Mouse (Mus musculus): Measurements from ENCODE around the gene Pop7. TPM values are rescaled to one million over a fixed set of nuclear protein-coding genes. Genes with fewer than 3 reads are reported as not detected.

The Pop7 gene
- polyA plus RNA-seq, 1 experiment from 2014 or later, result 54.0 TPM

GRCm38 (mm10) chr5:137512847-137513794 is 10.8 kb upstream of the Pop7 start:
- WGBS, result 75% methylated on average over 11 of the region's 11 CpGs
- H3K9ac ChIP-seq, result peak overlapping the region; percentile 27
- peak; percentile 50; the same call in 1 of the 2 replicates for ATAC-seq (ENCODE audit: insufficient number of reproducible peaks, insufficient read depth, low FRiP score, low TSS enrichment)

GRCm38 (mm10) chr5:137511706-137512105 is 9.4 kb upstream of the Pop7 start:
- Histone ChIP-seq H3K4me2 (replicated peaks) (peak overlapping the region; percentile 95), H3K27me3 (no peaks in the 10 kb centered on the region), H3K4me3 (peak overlapping the region; percentile 98), H3K9ac (peak overlapping the region; percentile 100), H3K9me3 (no peaks in the 10 kb centered on the region), H3K4me1 (peaks cover 43% of the 10 kb centered on the region), H3K27ac (no peak overlapping the region), H3K36me3 (0 out of 2 replicates have a peak, but pooled peaks cover 7% of the 10 kb centered on the region)
- ATAC-seq (ENCODE audit: insufficient number of reproducible peaks, insufficient read depth, low FRiP score, low TSS enrichment), result no peak
- 73% methylated on average over 3 of the region's 3 CpGs for WGBS

More at GRCm38 (mm10) chr5:137512847-137513794, 10.8 kb upstream of the Pop7 start:
- H3K9me3 ChIP-seq, result no peaks in the 10 kb centered on the region
- peak overlapping the region; percentile 5; the same call in 1 of the 2 replicates for H3K4me3 ChIP-seq
- peak overlapping the region; percentile 37; the same call in 1 of the 2 replicates for H3K27ac ChIP-seq
- peak overlapping the region; percentile 95; the same call in 1 of the 2 replicates for H3K4me2 ChIP-seq (replicated peaks)
- no peaks in the 10 kb centered on the region for H3K27me3 ChIP-seq
- H3K36me3 ChIP-seq, result 0 out of 2 replicates have a peak, but pooled peaks cover 17% of the 10 kb centered on the region
- peaks cover 43% of the 10 kb centered on the region for H3K4me1 ChIP-seq

GRCm38 (mm10) chr5:137510573-137511390 is 8.5 kb upstream of the Pop7 start:
- no peaks in the 10 kb centered on the region for H3K27me3 ChIP-seq
- H3K4me1 ChIP-seq, result peaks cover 39% of the 10 kb centered on the region
- H3K4me2 ChIP-seq (replicated peaks), result peak overlapping the region; percentile 95
- ATAC-seq (ENCODE audit: insufficient number of reproducible peaks, insufficient read depth, low FRiP score, low TSS enrichment), result 0 out of 2 replicates have a peak, but pooled peaks have one; percentile 9
- H3K4me3 ChIP-seq, result peak overlapping the region; percentile 98
- 2% methylated on average over 61 of the region's 83 CpGs for WGBS
- 0 out of 2 replicates have a peak, but pooled peaks cover 7% of the 10 kb centered on the region for H3K36me3 ChIP-seq
- H3K27ac ChIP-seq, result peak overlapping the region; percentile 91
- peak overlapping the region; percentile 100 for H3K9ac ChIP-seq
- no peaks in the 10 kb centered on the region for H3K9me3 ChIP-seq

- H3K36me3 ChIP-seq, result 0 out of 2 replicates have a peak, but pooled peaks cover 7% of the 10 kb centered on the region
- H3K9ac ChIP-seq, result peak overlapping the region; percentile 100
- peaks cover 38% of the 10 kb centered on the region for H3K4me1 ChIP-seq
- WGBS, result 1% methylated on average over 23 of the region's 52 CpGs
- peak overlapping the region; percentile 95 for H3K4me2 ChIP-seq (replicated peaks)
- H3K27ac ChIP-seq, result peak overlapping the region; percentile 91
- H3K4me3 ChIP-seq, result peak overlapping the region; percentile 98
- H3K27me3 ChIP-seq, result no peaks in the 10 kb centered on the region
- no peaks in the 10 kb centered on the region for H3K9me3 ChIP-seq
- ATAC-seq (ENCODE audit: insufficient number of reproducible peaks, insufficient read depth, low FRiP score, low TSS enrichment), result no peak; the same call in 1 of the 2 replicates
These were observed 7.7 kb upstream of the Pop7 start for GRCm38 (mm10) chr5:137510014-137510501.

- H3K36me3 ChIP-seq, result peaks cover 11% of the 10 kb centered on the region; the same call in 1 of the 2 replicates
- H3K4me2 ChIP-seq (replicated peaks), result no peak overlapping the region
- WGBS, result 84% methylated on average over 6 of the region's 6 CpGs
- H3K27me3 ChIP-seq, result no peaks in the 10 kb centered on the region
- peaks cover 8% of the 10 kb centered on the region for H3K4me1 ChIP-seq
- ATAC-seq (ENCODE audit: insufficient number of reproducible peaks, insufficient read depth, low FRiP score, low TSS enrichment), result no peak
- H3K27ac ChIP-seq, result no peak overlapping the region
- H3K9me3 ChIP-seq, result no peaks in the 10 kb centered on the region
- no peak overlapping the region for H3K4me3 ChIP-seq
- H3K9ac ChIP-seq, result no peak overlapping the region
These were observed 1.7 kb upstream of the Pop7 start for GRCm38 (mm10) chr5:137504041-137504440.

GRCm38 (mm10) chr5:137502667-137503110 is 371 bp upstream of the Pop7 start:
- no peaks in the 10 kb centered on the region for H3K27me3 ChIP-seq
- H3K27ac ChIP-seq, result peak overlapping the region; percentile 96
- peak overlapping the region; percentile 64 for H3K9ac ChIP-seq
- ATAC-seq (ENCODE audit: insufficient number of reproducible peaks, insufficient read depth, low FRiP score, low TSS enrichment), result peak; percentile 79
- H3K4me2 ChIP-seq (replicated peaks), result peak overlapping the region; percentile 58
- WGBS, result under 1% methylated on average over 30 of the region's 30 CpGs
- H3K4me1 ChIP-seq, result peaks cover 8% of the 10 kb centered on the region
- H3K36me3 ChIP-seq, result peaks cover 11% of the 10 kb centered on the region; the same call in 1 of the 2 replicates
- H3K9me3 ChIP-seq, result no peaks in the 10 kb centered on the region
- peak overlapping the region; percentile 58 for H3K4me3 ChIP-seq

- Histone ChIP-seq H3K4me1 (peaks cover 8% of the 10 kb centered on the region), H3K9me3 (no peaks in the 10 kb centered on the region), H3K4me3 (no peak overlapping the region), H3K27ac (no peak overlapping the region), H3K36me3 (peaks cover 11% of the 10 kb centered on the region; the same call in 1 of the 2 replicates), H3K27me3 (no peaks in the 10 kb centered on the region), H3K4me2 (replicated peaks) (no peak overlapping the region), H3K9ac (no peak overlapping the region)
- WGBS, result 91% methylated on average over 7 of the region's 7 CpGs
- ATAC-seq (ENCODE audit: insufficient number of reproducible peaks, insufficient read depth, low FRiP score, low TSS enrichment), result no peak
These were observed 2.1 kb downstream of the Pop7 start for GRCm38 (mm10) chr5:137500186-137500585.

GRCm38 (mm10) chr5:137493831-137494230 is 8.5 kb downstream of the Pop7 start:
- H3K4me3 ChIP-seq, result no peak overlapping the region
- 68% methylated on average over 13 of the region's 13 CpGs for WGBS
- H3K4me2 ChIP-seq (replicated peaks), result no peak overlapping the region
- ATAC-seq (ENCODE audit: insufficient number of reproducible peaks, insufficient read depth, low FRiP score, low TSS enrichment), result no peak
- no peaks in the 10 kb centered on the region for H3K9me3 ChIP-seq
- no peak overlapping the region for H3K9ac ChIP-seq
- H3K27me3 ChIP-seq, result no peaks in the 10 kb centered on the region
- no peak overlapping the region for H3K27ac ChIP-seq
- H3K4me1 ChIP-seq, result no peaks in the 10 kb centered on the region
- no peaks in the 10 kb centered on the region for H3K36me3 ChIP-seq

- Histone ChIP-seq H3K4me3 (no peak overlapping the region), H3K9ac (no peak overlapping the region), H3K36me3 (no peaks in the 10 kb centered on the region), H3K27ac (no peak overlapping the region), H3K4me1 (no peaks in the 10 kb centered on the region), H3K27me3 (peaks cover 4% of the 10 kb centered on the region; the same call in 1 of the 2 replicates), H3K4me2 (replicated peaks) (no peak overlapping the region), H3K9me3 (no peaks in the 10 kb centered on the region)
- no peak for ATAC-seq (ENCODE audit: insufficient number of reproducible peaks, insufficient read depth, low FRiP score, low TSS enrichment)
- WGBS, result 57% methylated on average over 4 of the region's 4 CpGs
These were observed 10.8 kb downstream of the Pop7 start for GRCm38 (mm10) chr5:137491559-137491958.

GRCm38 (mm10) chr5:137487616-137488015 is 14.7 kb downstream of the Pop7 start:
- Histone ChIP-seq H3K36me3 (no peaks in the 10 kb centered on the region), H3K27ac (no peak overlapping the region), H3K4me1 (peaks cover 12% of the 10 kb centered on the region; the same call in 1 of the 2 replicates), H3K4me2 (replicated peaks) (no peak overlapping the region), H3K9me3 (no peaks in the 10 kb centered on the region), H3K27me3 (peaks cover 21% of the 10 kb centered on the region; the same call in 1 of the 2 replicates), H3K9ac (no peak overlapping the region), H3K4me3 (no peak overlapping the region)
- WGBS, result 84% methylated on average over 7 of the region's 7 CpGs
- ATAC-seq (ENCODE audit: insufficient number of reproducible peaks, insufficient read depth, low FRiP score, low TSS enrichment), result no peak

- no peak overlapping the region for H3K27ac ChIP-seq
These were observed 16.5 kb downstream of the Pop7 start for GRCm38 (mm10) chr5:137485851-137486155.

More at GRCm38 (mm10) chr5:137485851-137486155, 16.5 kb downstream of the Pop7 start:
- peak overlapping the region; percentile 36; the same call in 1 of the 2 replicates for H3K9ac ChIP-seq
- no peak for ATAC-seq (ENCODE audit: insufficient number of reproducible peaks, insufficient read depth, low FRiP score, low TSS enrichment)
- H3K4me2 ChIP-seq (replicated peaks), result peak overlapping the region; percentile 67
- H3K27me3 ChIP-seq, result peaks cover 21% of the 10 kb centered on the region; the same call in 1 of the 2 replicates
- under 1% methylated on average over 16 of the region's 17 CpGs for WGBS
- no peaks in the 10 kb centered on the region for H3K36me3 ChIP-seq
- no peaks in the 10 kb centered on the region for H3K9me3 ChIP-seq
- peaks cover 15% of the 10 kb centered on the region; the same call in 1 of the 2 replicates for H3K4me1 ChIP-seq
- peak overlapping the region; percentile 32 for H3K4me3 ChIP-seq

Data from embryonic facial prominence, embryonic 12.5 days (tissue).